Mouse (Mus musculus) forebrain, embryonic 14.5 days (tissue): ENCODE data around the gene Itga2. TPM values are rescaled to one million over a fixed set of nuclear protein-coding genes. Genes with fewer than 3 reads are reported as not detected.

Experiments
- ATAC-seq: fragments of 200-750 bp; cut with Nextera tagmentation; 2 replicates; pipeline ENCODE4 v1.8.0; 2017; ENCODE audit warnings: mild to moderate bottlenecking, moderate library complexity
- DNase-seq: peaks from one replicate; pipeline ENCODE4 v3.0.0-alpha.2; 2015; ENCODE audit warnings: low spot score
- H3K27ac ChIP-seq: fragments of 300-500 bp; sonication (generic); 2 replicates; pipeline ENCODE4 v1.5.1; 2014; ENCODE audit warnings: low read depth, mild to moderate bottlenecking, control low read depth, low read length, moderate library complexity
- H3K27me3 ChIP-seq: fragments of 300-500 bp; sonication (generic); replicated peaks from 2 replicates; pipeline ENCODE4 v1.6.1; 2014; ENCODE audit warnings: low read length, control low read depth, mixed read lengths; ENCODE audit not compliant: control insufficient read depth, insufficient read depth
- H3K36me3 ChIP-seq: fragments of 300-500 bp; sonication (generic); 2 replicates; pipeline ENCODE4 v1.6.1; 2014; ENCODE audit warnings: low read length, control low read depth; ENCODE audit not compliant: control insufficient read depth, insufficient read depth
- H3K4me1 ChIP-seq: fragments of 300-500 bp; sonication (generic); 2 replicates; pipeline ENCODE4 v1.6.1; 2014; ENCODE audit warnings: antibody characterized with exemption, low read length, control low read depth; ENCODE audit not compliant: control insufficient read depth, insufficient read depth
- H3K4me2 ChIP-seq: fragments of 300-500 bp; sonication (generic); 2 replicates; pipeline ENCODE4 v1.6.1; 2014; ENCODE audit warnings: mild to moderate bottlenecking, control low read depth, low read length
- H3K4me3 ChIP-seq: fragments of 300-500 bp; sonication (generic); 2 replicates; pipeline ENCODE4 v1.5.1; 2014; ENCODE audit warnings: low read depth, low read length, control low read depth
- H3K9ac ChIP-seq: fragments of 300-500 bp; sonication (generic); 2 replicates; pipeline ENCODE4 v1.6.1; 2014; ENCODE audit warnings: mild to moderate bottlenecking, low read length, control low read depth, moderate library complexity
- H3K9me3 ChIP-seq: fragments of 300-500 bp; sonication (generic); replicated peaks from 2 replicates; pipeline ENCODE4 v1.6.1; 2016; ENCODE audit warnings: low read length, control low read depth, mixed read lengths; ENCODE audit not compliant: control insufficient read depth
- WGBS: fragments of 180-500 bp; shearing (Covaris S2); extraction: QIAGEN DNeasy Blood & Tissue Kit; methylation state at CpG from one replicate; pipeline ENCODE4 v1.1.7; 2014; 5-methylcytosine and 5-hydroxymethylcytosine counted together
- polyA plus RNA-seq: library from polyadenylated mRNA; unstranded; fragments of >200 nt; fragmentation: Nextera tagmentation; extraction: Ambion mirVana; gene quantifications from 2 replicates; pipeline ENCODE4 v1.2.1, GENCODE M21; 2014

The Itga2 gene
- polyA plus RNA-seq, 1 experiment from 2014 or later = 2.0 TPM

- no peaks in the 10 kb centered on the region for H3K36me3 ChIP-seq
- DNase-seq (no peak), ATAC-seq (peak; percentile 61)
- H3K4me3 ChIP-seq = no peak overlapping the region
- 25% methylated on average over 15 of the region's 15 CpGs for WGBS
- no peak overlapping the region; the same call in 1 of the 2 replicates for H3K9ac ChIP-seq
- H3K4me1 ChIP-seq = no peaks in the 10 kb centered on the region
- no peaks in the 10 kb centered on the region for H3K27me3 ChIP-seq
- H3K9me3 ChIP-seq = no peaks in the 10 kb centered on the region
- no peak overlapping the region for H3K27ac ChIP-seq
- peak overlapping the region; percentile 26 for H3K4me2 ChIP-seq
Observed at GRCm38 (mm10) chr13:114855573-114856268, 76.2 kb downstream of the Itga2 start.

GRCm38 (mm10) chr13:114854428-114854827, 77.5 kb downstream of the Itga2 start:
- ATAC-seq = no peak
- no peaks in the 10 kb centered on the region for H3K27me3 ChIP-seq
- WGBS = 91% methylated on average over 3 of the region's 3 CpGs

GRCm38 (mm10) chr13:114854023-114854422, 77.9 kb downstream of the Itga2 start:
- DNase-seq (no peak), ATAC-seq (no peak)
- Histone ChIP-seq H3K4me1 (no peaks in the 10 kb centered on the region), H3K4me2 (no peak overlapping the region), H3K36me3 (no peaks in the 10 kb centered on the region), H3K27ac (no peak overlapping the region), H3K4me3 (no peak overlapping the region), H3K9ac (no peak overlapping the region), H3K27me3 (no peaks in the 10 kb centered on the region), H3K9me3 (no peaks in the 10 kb centered on the region)
- WGBS = 88% methylated on average over 6 of the region's 6 CpGs

More at GRCm38 (mm10) chr13:114854428-114854827, 77.5 kb downstream of the Itga2 start:
- no peak overlapping the region for H3K9ac ChIP-seq
- H3K9me3 ChIP-seq = no peaks in the 10 kb centered on the region
- no peaks in the 10 kb centered on the region for H3K4me1 ChIP-seq
- DNase-seq = no peak
- no peak overlapping the region for H3K27ac ChIP-seq
- no peak overlapping the region for H3K4me2 ChIP-seq
- no peaks in the 10 kb centered on the region for H3K36me3 ChIP-seq
- no peak overlapping the region for H3K4me3 ChIP-seq

- Histone ChIP-seq H3K27me3 (no peaks in the 10 kb centered on the region), H3K9ac (no peak overlapping the region), H3K36me3 (no peaks in the 10 kb centered on the region), H3K4me1 (no peaks in the 10 kb centered on the region), H3K9me3 (no peaks in the 10 kb centered on the region), H3K4me2 (no peak overlapping the region), H3K4me3 (no peak overlapping the region), H3K27ac (no peak overlapping the region)
- WGBS = 93% methylated on average over 2 of the region's 2 CpGs
- ATAC-seq = no peak
- DNase-seq = no peak
Observed at GRCm38 (mm10) chr13:114853152-114853551, 78.7 kb downstream of the Itga2 start.

GRCm38 (mm10) chr13:114852264-114853111, 79.4 kb downstream of the Itga2 start:
- Histone ChIP-seq H3K36me3 (no peaks in the 10 kb centered on the region), H3K4me2 (no peak overlapping the region), H3K4me3 (no peak overlapping the region), H3K9ac (no peak overlapping the region), H3K4me1 (no peaks in the 10 kb centered on the region), H3K27ac (no peak overlapping the region), H3K27me3 (no peaks in the 10 kb centered on the region), H3K9me3 (no peaks in the 10 kb centered on the region)
- 82% methylated on average over 6 of the region's 6 CpGs for WGBS
- ATAC-seq (no peak), DNase-seq (no peak)

- Histone ChIP-seq H3K9me3 (no peaks in the 10 kb centered on the region), H3K4me2 (no peak overlapping the region), H3K9ac (no peak overlapping the region), H3K27ac (no peak overlapping the region), H3K4me1 (no peaks in the 10 kb centered on the region), H3K36me3 (no peaks in the 10 kb centered on the region), H3K4me3 (no peak overlapping the region), H3K27me3 (no peaks in the 10 kb centered on the region)
- 82% methylated on average over 3 of the region's 3 CpGs for WGBS
- DNase-seq = no peak
- no peak for ATAC-seq
Observed at GRCm38 (mm10) chr13:114848945-114849344, 83.0 kb downstream of the Itga2 start.

GRCm38 (mm10) chr13:114845804-114846203, 86.1 kb downstream of the Itga2 start:
- WGBS = 82% methylated on average over 6 of the region's 6 CpGs
- no peak for ATAC-seq
- no peak overlapping the region for H3K27ac ChIP-seq
- DNase-seq = no peak
- no peak overlapping the region for H3K4me2 ChIP-seq
- no peak overlapping the region for H3K9ac ChIP-seq
- no peaks in the 10 kb centered on the region for H3K36me3 ChIP-seq
- no peak overlapping the region for H3K4me3 ChIP-seq
- no peaks in the 10 kb centered on the region for H3K27me3 ChIP-seq
- no peaks in the 10 kb centered on the region for H3K9me3 ChIP-seq
- no peaks in the 10 kb centered on the region for H3K4me1 ChIP-seq

- Histone ChIP-seq H3K4me3 (no peak overlapping the region), H3K27ac (no peak overlapping the region), H3K36me3 (no peaks in the 10 kb centered on the region), H3K9me3 (no peaks in the 10 kb centered on the region), H3K4me1 (peaks cover 5% of the 10 kb centered on the region), H3K4me2 (no peak overlapping the region), H3K27me3 (no peaks in the 10 kb centered on the region), H3K9ac (no peak overlapping the region)
- WGBS = 92% methylated on average over 1 of the region's 1 CpGs
- ATAC-seq (no peak), DNase-seq (no peak)
Observed at GRCm38 (mm10) chr13:114843318-114843717, 88.6 kb downstream of the Itga2 start.

- no peak overlapping the region for H3K9ac ChIP-seq
- WGBS = 91% methylated on average over 4 of the region's 4 CpGs
Observed at GRCm38 (mm10) chr13:114840545-114840944, 91.4 kb downstream of the Itga2 start.

More at GRCm38 (mm10) chr13:114840545-114840944, 91.4 kb downstream of the Itga2 start:
- H3K36me3 ChIP-seq = no peaks in the 10 kb centered on the region
- DNase-seq = no peak
- peaks cover 7% of the 10 kb centered on the region for H3K4me1 ChIP-seq
- H3K9me3 ChIP-seq = no peaks in the 10 kb centered on the region
- H3K4me3 ChIP-seq = no peak overlapping the region
- no peak for ATAC-seq
- H3K4me2 ChIP-seq = no peak overlapping the region
- no peak overlapping the region for H3K27ac ChIP-seq
- no peaks in the 10 kb centered on the region for H3K27me3 ChIP-seq
